Mouse (Mus musculus): ENCODE data around the gene Rhbdd2.

- TF ChIP-seq CTCF (IDR thresholded peaks at IDR 0.05; ENCODE audit: insufficient read depth, low read depth, low read length): no peak
- no peak for TF ChIP-seq POLR2A (IDR thresholded peaks at IDR 0.05; ENCODE audit: insufficient read depth, low read depth, low read length)
These were observed 62.9 kb downstream of the Rhbdd2 start for GRCm38 (mm10) chr5:135695277-135695721.

Measured in olfactory bulb, adult 2 months (tissue).